Mouse (Mus musculus) macrophage (primary cell): ENCODE data around the gene Fasn. TPM values are rescaled to one million over a fixed set of nuclear protein-coding genes. Genes with fewer than 3 reads are reported as not detected.
A peak's percentile ranks its signal among the peaks of the same experiment; 100 is the strongest.

Experiments
- H3K27ac ChIP-seq: fragments of 350-480 bp; formaldehyde crosslinking; 2 replicates; pipeline ENCODE4 v1.9.0; 2021
- H3K36me3 ChIP-seq: fragments of 350-480 bp; formaldehyde crosslinking; 2 replicates; pipeline ENCODE4 v1.9.0; 2021; ENCODE audit errors: inconsistent target
- H3K4me3 ChIP-seq: fragments of 350-480 bp; formaldehyde crosslinking; 2 replicates; pipeline ENCODE4 v1.9.0; 2021; ENCODE audit errors: inconsistent target
- H3K79me2 ChIP-seq: fragments of 350-480 bp; formaldehyde crosslinking; 2 replicates; pipeline ENCODE4 v1.9.0; 2021; ENCODE audit errors: inconsistent target
- WGBS: methylation state at CpG from one replicate; pipeline ENCODE4 v1.1.7; 2026; ENCODE audit warnings: inconsistent platforms; ENCODE audit not compliant: missing documents; 5-methylcytosine and 5-hydroxymethylcytosine counted together
- polyA plus RNA-seq: library from polyadenylated mRNA; stranded (reverse); fragments of 250-400 nt; gene quantifications from 3 replicates; pipeline ENCODE4 v1.2.4, GENCODE M21; 2018; ENCODE audit warnings: inconsistent platforms

The Fasn gene
- polyA plus RNA-seq, 1 experiment from 2014 or later, result 20.8 TPM

GRCm38 (mm10) chr11:120821076-120821922 lies 3.0 kb downstream of the Fasn start:
- Histone ChIP-seq H3K79me2 (peaks cover 40% of the 10 kb centered on the region), H3K4me3 (no peak overlapping the region), H3K36me3 (peaks cover 36% of the 10 kb centered on the region), H3K27ac (no peak overlapping the region)
- 88% methylated on average over 12 of the region's 14 CpGs for WGBS

- peaks cover 40% of the 10 kb centered on the region for H3K79me2 ChIP-seq
- peaks cover 44% of the 10 kb centered on the region for H3K36me3 ChIP-seq
- WGBS, result 96% methylated on average over 13 of the region's 14 CpGs
Measured at GRCm38 (mm10) chr11:120820546-120820945, 3.8 kb downstream of the Fasn start.

DNA sequence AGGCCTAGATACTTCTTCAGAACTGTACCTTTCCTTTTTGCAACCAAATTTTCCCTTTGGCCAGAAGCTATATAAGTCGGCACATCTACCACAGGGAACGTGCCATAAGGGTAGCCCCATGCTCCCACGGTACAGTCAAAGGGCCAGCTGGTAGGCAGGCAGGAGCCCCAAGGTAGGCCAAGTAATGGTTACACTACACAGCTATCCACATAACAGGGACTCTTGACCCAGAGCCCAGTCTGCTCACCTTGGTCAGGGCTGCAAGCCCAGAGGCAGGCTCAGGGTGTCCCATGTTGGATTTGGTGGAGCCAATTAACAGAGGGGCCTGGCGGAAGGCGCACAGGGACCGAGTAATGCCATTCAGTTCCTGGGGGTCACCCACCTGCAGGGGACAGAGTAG lies 4.8 kb downstream of the Fasn start:
- Histone ChIP-seq H3K4me3 (no peak overlapping the region), H3K79me2 (peaks cover 40% of the 10 kb centered on the region), H3K27ac (no peak overlapping the region), H3K36me3 (peaks cover 54% of the 10 kb centered on the region)
- WGBS, result 93% methylated on average over 6 of the region's 6 CpGs

More at GRCm38 (mm10) chr11:120820546-120820945, 3.8 kb downstream of the Fasn start:
- H3K4me3 ChIP-seq, result no peak overlapping the region
- H3K27ac ChIP-seq, result no peak overlapping the region

- Histone ChIP-seq H3K79me2 (peaks cover 38% of the 10 kb centered on the region), H3K27ac (no peak overlapping the region), H3K36me3 (peaks cover 67% of the 10 kb centered on the region), H3K4me3 (no peak overlapping the region)
- WGBS, result 97% methylated on average over 13 of the region's 13 CpGs
Measured at GRCm38 (mm10) chr11:120818251-120818650, 6.1 kb downstream of the Fasn start.

DNA sequence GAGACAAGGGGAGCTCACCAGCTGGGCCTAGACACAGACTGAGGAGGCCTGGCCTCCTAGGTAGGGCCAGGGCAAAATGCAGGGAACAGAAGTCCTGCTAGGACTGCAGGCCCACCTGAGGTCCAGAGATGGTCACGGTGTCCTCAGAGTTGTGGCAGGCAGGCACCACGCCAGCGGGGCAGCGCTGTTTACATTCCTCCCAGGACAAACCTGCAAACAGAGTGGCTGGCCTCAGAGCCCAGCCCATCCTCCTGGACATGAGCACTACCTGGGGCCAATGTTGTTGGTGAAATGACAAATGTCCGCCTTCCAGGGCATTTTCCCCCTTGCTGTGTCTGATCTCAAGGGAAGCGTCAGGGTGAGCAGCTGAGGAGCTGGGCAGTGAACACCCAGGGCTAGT lies 7.0 kb downstream of the Fasn start:
- no peak overlapping the region for H3K27ac ChIP-seq
- H3K4me3 ChIP-seq, result no peak overlapping the region
- peaks cover 29% of the 10 kb centered on the region for H3K79me2 ChIP-seq
- 99% methylated on average over 6 of the region's 6 CpGs for WGBS
- H3K36me3 ChIP-seq, result peaks cover 75% of the 10 kb centered on the region

GRCm38 (mm10) chr11:120812068-120812467 lies 12.3 kb downstream of the Fasn start:
- peaks cover 100% of the 10 kb centered on the region for H3K36me3 ChIP-seq
- no peak overlapping the region for H3K27ac ChIP-seq
- WGBS, result 98% methylated on average over 15 of the region's 16 CpGs
- H3K79me2 ChIP-seq, result no peaks in the 10 kb centered on the region
- no peak overlapping the region for H3K4me3 ChIP-seq

DNA sequence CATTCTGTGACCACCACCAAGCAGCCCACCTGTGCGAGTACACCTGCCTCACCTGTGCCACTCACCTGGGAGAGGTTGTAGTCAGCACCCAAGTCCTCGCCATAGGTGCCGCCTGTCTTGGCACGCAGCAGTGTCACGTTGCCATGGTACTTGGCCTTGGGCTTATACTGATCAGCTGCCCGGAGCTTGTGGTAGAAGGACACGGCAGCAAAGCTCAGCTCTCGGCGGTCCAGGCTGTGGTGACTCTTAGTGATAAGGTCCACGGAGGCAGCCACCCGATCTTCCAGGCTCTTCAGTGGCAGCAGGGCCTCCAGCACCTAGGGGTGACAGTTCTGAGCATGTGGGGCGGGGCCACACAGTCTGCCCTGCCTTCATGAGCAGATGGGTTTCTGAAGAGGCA lies 16.3 kb downstream of the Fasn start:
- Histone ChIP-seq H3K79me2 (no peaks in the 10 kb centered on the region), H3K4me3 (no peak overlapping the region), H3K27ac (no peak overlapping the region), H3K36me3 (peaks cover 64% of the 10 kb centered on the region)
- 93% methylated on average over 12 of the region's 12 CpGs for WGBS

GRCm38 (mm10) chr11:120805375-120806298 lies 18.7 kb downstream of the Fasn start:
- Histone ChIP-seq H3K79me2 (no peaks in the 10 kb centered on the region), H3K36me3 (peaks cover 41% of the 10 kb centered on the region), H3K4me3 (no peak overlapping the region), H3K27ac (no peak overlapping the region)
- 87% methylated on average over 7 of the region's 7 CpGs for WGBS

- no peak overlapping the region for H3K27ac ChIP-seq
- WGBS, result 79% methylated on average over 4 of the region's 4 CpGs
- H3K4me3 ChIP-seq, result no peak overlapping the region
- peaks cover 32% of the 10 kb centered on the region for H3K36me3 ChIP-seq
- H3K79me2 ChIP-seq, result no peaks in the 10 kb centered on the region
Measured at GRCm38 (mm10) chr11:120804769-120805168, 19.6 kb downstream of the Fasn start.

- H3K36me3 ChIP-seq, result peaks cover 27% of the 10 kb centered on the region
- H3K4me3 ChIP-seq, result no peak overlapping the region
- 87% methylated on average over 7 of the region's 7 CpGs for WGBS
- no peak overlapping the region for H3K27ac ChIP-seq
- no peaks in the 10 kb centered on the region for H3K79me2 ChIP-seq
Measured at GRCm38 (mm10) chr11:120804274-120804673, 20.1 kb downstream of the Fasn start.

DNA sequence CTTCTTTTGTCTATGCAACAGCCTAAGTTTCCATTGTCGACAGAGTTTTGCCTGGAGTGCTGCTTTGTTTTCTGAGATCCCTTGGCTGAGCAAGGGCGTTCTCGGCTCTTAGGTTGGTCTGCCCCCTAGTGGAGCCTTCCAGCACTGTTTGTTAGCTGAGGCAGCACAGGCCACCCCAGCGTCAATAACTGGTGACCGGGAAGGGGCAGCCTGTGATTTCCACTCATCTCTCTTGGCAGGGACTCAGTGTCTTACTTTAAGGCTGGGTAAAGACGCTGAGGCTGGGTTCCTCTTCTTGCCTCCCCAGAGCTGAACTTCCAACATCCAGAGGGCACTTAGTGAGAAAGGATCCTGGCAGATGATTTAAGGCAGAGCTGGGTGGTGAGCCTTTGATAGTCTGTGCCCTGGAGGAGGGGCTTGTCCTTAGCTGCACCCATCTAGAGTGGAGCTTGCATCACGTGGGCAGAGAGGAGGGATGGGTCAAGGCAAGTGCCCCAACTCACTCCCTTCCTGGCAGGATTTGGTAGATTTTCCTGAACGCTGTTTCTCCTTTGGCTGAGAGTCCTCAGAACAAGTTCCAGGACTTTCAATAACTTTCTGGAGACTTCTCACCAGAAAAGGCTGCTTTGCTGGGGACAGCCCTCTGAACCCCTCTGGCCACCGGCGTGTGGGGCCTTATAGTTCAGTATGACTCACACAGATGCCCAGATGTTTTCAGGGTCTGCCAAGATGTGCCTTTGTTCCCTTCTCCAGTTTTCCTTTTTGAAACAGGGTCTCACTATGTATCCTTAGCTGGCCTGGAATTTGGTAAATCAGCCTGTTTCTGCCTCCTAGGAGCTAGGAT lies 24.1 kb downstream of the Fasn start:
- 26% methylated on average over 10 of the region's 10 CpGs for WGBS

GRCm38 (mm10) chr11:120799316-120799890 lies 24.9 kb downstream of the Fasn start:
- Histone ChIP-seq H3K79me2 (peaks cover 17% of the 10 kb centered on the region), H3K4me3 (no peak overlapping the region), H3K27ac (no peak overlapping the region), H3K36me3 (no peaks in the 10 kb centered on the region; the same call in 1 of the 2 replicates)
- WGBS, result 41% methylated on average over 2 of the region's 6 CpGs

More for the DNA sequence above, 24.1 kb downstream of the Fasn start:
- Histone ChIP-seq H3K36me3 (no peaks in the 10 kb centered on the region), H3K79me2 (peaks cover 8% of the 10 kb centered on the region), H3K27ac (peak overlapping the region; percentile 28), H3K4me3 (no peak overlapping the region)

- Histone ChIP-seq H3K79me2 (peaks cover 21% of the 10 kb centered on the region), H3K4me3 (no peak overlapping the region), H3K27ac (no peak overlapping the region), H3K36me3 (peaks cover 11% of the 10 kb centered on the region; the same call in 1 of the 2 replicates)
- WGBS, result 22% methylated on average over 3 of the region's 3 CpGs
Measured at GRCm38 (mm10) chr11:120798244-120798643, 26.1 kb downstream of the Fasn start.

DNA sequence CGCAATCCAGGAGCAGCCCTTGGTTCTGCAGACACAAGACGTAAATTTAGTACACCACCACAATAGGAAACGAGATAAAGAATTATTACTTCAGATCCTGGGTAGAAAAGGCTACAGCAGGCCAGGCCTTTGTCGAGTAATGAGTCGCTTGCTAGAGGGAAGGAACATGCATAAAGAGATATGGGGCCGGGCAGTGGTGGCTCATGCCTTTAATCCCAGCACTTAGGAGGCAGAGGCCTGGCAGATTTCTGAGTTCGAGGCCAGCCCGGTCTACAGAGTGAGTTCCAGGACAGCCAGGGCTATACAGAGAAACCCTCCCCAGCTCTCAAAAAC lies 27.8 kb downstream of the Fasn start:
- Histone ChIP-seq H3K4me3 (no peak overlapping the region), H3K27ac (peak overlapping the region; percentile 43), H3K36me3 (peaks cover 26% of the 10 kb centered on the region), H3K79me2 (peaks cover 21% of the 10 kb centered on the region)
- WGBS, result 31% methylated on average over 8 of the region's 8 CpGs
